Mouse (Mus musculus) testis, adult 2 months (tissue): ENCODE data around the gene Tcte2. TPM values are rescaled to one million over a fixed set of nuclear protein-coding genes. Genes with fewer than 3 reads are reported as not detected.
"Not testable (repeated sequence)": the region's sequence is repeated elsewhere in the genome, so short reads cannot be mapped to it uniquely, and the experiment has no call there.

ENCODE experiments used
- H3K27ac ChIP-seq: fragments of 200-500 bp; 2 replicates; pipeline ENCODE4 v1.5.1; 2012; ENCODE audit warnings: low read depth, low read length; ENCODE audit not compliant: control insufficient read depth, insufficient read depth
- H3K27me3 ChIP-seq: fragments of 200-500 bp; 2 replicates; pipeline ENCODE4 v1.6.1; 2012; ENCODE audit warnings: mild to moderate bottlenecking, low read length, moderate library complexity; ENCODE audit not compliant: control insufficient read depth, insufficient read depth
- H3K36me3 ChIP-seq: fragments of 200-500 bp; 2 replicates; pipeline ENCODE4 v1.6.1; 2012; ENCODE audit warnings: mild to moderate bottlenecking, low read length; ENCODE audit not compliant: control insufficient read depth, insufficient read depth
- H3K4me1 ChIP-seq: fragments of 200-500 bp; 2 replicates; pipeline ENCODE4 v1.6.1; 2012; ENCODE audit warnings: low read length; ENCODE audit not compliant: control insufficient read depth, insufficient read depth
- H3K4me3 ChIP-seq: fragments of 200-500 bp; 2 replicates; pipeline ENCODE4 v1.5.1; 2012; ENCODE audit warnings: low read depth, mild to moderate bottlenecking, low read length, moderate library complexity, mixed read lengths; ENCODE audit not compliant: control insufficient read depth
- CTCF ChIP-seq: fragments of 200-500 bp; IDR thresholded peaks from 2 replicates; pipeline ENCODE4 v1.5.1; 2012; ENCODE audit warnings: low read depth, mild to moderate bottlenecking, inconsistent platforms, low read length, moderate library complexity; ENCODE audit not compliant: control insufficient read depth, insufficient read depth, insufficient replicate concordance
- POLR2A ChIP-seq: fragments of 200-500 bp; IDR thresholded peaks from 2 replicates; pipeline ENCODE4 v1.6.1; 2012; ENCODE audit warnings: low read depth, mild to moderate bottlenecking, inconsistent platforms, low read length, moderate library complexity; ENCODE audit not compliant: control insufficient read depth
- polyA plus RNA-seq: library from polyadenylated mRNA; depleted of rRNA; stranded (reverse); fragments of >200 nt; gene quantifications from 2 replicates; pipeline ENCODE4 v1.2.3, GENCODE M21; 2012; rRNA removed

Tcte2 gene
- 262 and 285 TPM in 2 replicates for polyA plus RNA-seq

DNA sequence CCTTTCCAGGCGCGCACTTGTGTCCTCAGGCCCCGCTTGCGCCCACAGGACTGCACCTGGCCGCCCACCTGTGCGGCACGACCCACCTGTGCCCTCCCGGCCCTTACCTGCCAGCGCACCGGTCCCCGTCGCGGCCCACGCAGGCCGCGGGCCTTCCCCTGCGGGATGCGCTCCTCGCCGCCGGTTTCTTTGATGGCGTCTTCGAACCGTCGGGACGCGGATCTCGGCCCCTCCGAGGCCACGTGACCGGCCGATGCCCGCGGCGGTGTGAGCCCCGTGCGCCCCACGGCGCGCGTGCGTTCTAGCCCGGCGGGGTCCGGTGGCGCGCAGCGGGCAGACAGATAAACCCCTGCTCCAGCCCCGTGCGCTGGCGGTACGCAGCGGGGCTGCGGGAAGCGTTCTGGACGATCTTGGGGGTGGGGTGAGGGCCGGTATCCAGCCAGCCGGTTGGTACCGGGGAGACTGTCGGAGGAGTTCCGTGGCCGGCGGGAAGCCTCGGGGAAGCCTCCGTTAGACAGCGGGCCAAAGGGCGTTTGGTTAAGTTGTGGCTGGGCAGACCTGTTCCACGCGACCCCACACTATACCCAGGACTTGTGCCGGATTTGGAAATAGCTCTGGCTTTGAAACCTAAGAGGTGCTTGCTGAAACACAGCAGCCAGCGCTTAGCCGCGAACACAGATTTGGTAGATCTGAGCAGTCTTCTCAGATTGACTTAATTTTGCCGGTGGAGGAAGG, at the start of gene Tcte2:
Gene Tcte2 (minus strand): TSS at position 647 of the 735 bp plus-strand sequence.
- H3K36me3 ChIP-seq = no peaks in the 10 kb centered on the region
- peaks cover 4% of the 10 kb centered on the region for H3K4me1 ChIP-seq

GRCm38 (mm10) chr17:13806016-13806415, 44.4 kb upstream of the Tcte2 start:
- H3K36me3 ChIP-seq = peaks cover 1% of the 10 kb centered on the region; the same call in 1 of the 2 replicates
- H3K4me3 ChIP-seq = no peak overlapping the region
- no peak for TF ChIP-seq POLR2A
- no peak for TF ChIP-seq CTCF
- no peaks in the 10 kb centered on the region for H3K27me3 ChIP-seq
- no peaks in the 10 kb centered on the region for H3K4me1 ChIP-seq
- H3K27ac ChIP-seq = no peak overlapping the region

More for the DNA sequence above, at the start of gene Tcte2:
- no peaks in the 10 kb centered on the region for H3K27me3 ChIP-seq
- H3K4me3 ChIP-seq = peak within 1 kb of the TSS; percentile 94
- H3K27ac ChIP-seq = peak within 1 kb of the TSS; percentile 98
- TF ChIP-seq CTCF = no peak
- TF ChIP-seq POLR2A = peak; percentile 22; the same call in 1 of the 2 replicates

GRCm38 (mm10) chr17:13802836-13803408, 41.3 kb upstream of the Tcte2 start:
- no peak overlapping the region for H3K4me3 ChIP-seq
- no peaks in the 10 kb centered on the region for H3K4me1 ChIP-seq
- no peak overlapping the region for H3K27ac ChIP-seq
- no peak for TF ChIP-seq CTCF
- TF ChIP-seq POLR2A = no peak
- H3K27me3 ChIP-seq = no peaks in the 10 kb centered on the region
- peaks cover 1% of the 10 kb centered on the region; the same call in 1 of the 2 replicates for H3K36me3 ChIP-seq

DNA sequence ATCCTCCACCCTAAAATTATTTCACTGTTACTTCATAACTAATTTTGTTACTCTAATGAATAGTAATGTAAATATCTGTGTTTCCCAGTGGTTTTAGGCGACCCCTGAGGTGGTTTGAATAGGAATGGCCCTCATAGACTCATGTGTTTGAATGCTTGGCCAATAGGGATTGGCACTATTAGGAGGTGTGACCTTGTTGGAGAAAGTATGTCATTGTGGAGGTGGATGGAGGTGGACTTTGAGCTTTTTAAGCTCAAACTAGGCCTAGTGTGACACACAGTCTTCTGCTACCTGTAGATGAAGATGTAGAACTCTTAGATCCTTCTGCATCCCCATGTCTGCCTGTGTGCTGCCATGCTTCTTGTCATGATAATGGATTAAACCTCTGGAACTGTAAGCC, 36.1 kb upstream of the Tcte2 start:
- Histone ChIP-seq H3K27ac (no peak overlapping the region), H3K27me3 (no peaks in the 10 kb centered on the region), H3K36me3 (no peaks in the 10 kb centered on the region), H3K4me3 (no peak overlapping the region), H3K4me1 (no peaks in the 10 kb centered on the region)
- TF ChIP-seq POLR2A (no peak), CTCF (no peak)

DNA sequence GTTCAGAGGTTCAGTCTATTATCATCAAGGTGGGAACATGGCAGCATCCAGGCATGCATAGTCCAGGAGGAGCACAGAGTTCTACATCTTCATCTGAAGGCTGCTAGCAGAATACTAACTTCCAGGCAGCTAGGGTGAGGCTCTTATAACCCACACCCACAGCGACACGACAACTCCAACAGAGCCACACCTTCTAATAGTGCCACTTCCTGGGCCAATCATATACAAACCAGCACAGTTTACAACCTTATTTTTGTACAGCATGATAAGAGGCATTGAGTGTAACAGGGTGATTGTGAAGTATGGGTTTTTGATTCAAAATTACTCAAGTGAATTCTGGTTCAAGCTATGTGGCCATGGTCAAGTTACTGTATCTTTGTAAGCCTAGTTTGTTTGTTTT, 28.4 kb upstream of the Tcte2 start:
- not testable (repeated sequence) for H3K27me3 ChIP-seq, H3K36me3 ChIP-seq, H3K4me3 ChIP-seq, H3K27ac ChIP-seq, H3K4me1 ChIP-seq

DNA sequence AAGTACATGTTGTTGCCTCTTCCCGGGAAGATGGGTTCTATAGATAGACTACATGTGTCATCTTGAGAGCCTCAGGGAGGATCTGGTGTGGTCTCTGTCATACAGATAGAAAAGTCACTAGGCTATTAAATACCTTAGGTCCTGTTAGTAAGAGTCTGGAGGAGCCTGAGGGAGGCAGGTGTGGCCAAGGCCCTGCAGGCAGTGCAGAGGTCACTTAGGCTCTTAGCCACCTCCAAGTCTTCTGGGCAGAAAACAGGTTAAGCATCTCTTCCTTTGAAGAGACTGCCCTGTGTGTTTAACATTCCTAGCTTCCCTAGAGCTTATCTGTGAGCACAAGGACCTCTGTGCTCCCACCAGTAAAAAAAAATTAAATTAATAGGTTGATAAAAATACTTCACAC, 21.8 kb upstream of the Tcte2 start:
- H3K27me3 ChIP-seq = no peaks in the 10 kb centered on the region
- H3K36me3 ChIP-seq = no peaks in the 10 kb centered on the region
- no peak overlapping the region for H3K4me3 ChIP-seq
- H3K4me1 ChIP-seq = no peaks in the 10 kb centered on the region
- no peak overlapping the region for H3K27ac ChIP-seq
- TF ChIP-seq CTCF (no peak), POLR2A (no peak)

DNA sequence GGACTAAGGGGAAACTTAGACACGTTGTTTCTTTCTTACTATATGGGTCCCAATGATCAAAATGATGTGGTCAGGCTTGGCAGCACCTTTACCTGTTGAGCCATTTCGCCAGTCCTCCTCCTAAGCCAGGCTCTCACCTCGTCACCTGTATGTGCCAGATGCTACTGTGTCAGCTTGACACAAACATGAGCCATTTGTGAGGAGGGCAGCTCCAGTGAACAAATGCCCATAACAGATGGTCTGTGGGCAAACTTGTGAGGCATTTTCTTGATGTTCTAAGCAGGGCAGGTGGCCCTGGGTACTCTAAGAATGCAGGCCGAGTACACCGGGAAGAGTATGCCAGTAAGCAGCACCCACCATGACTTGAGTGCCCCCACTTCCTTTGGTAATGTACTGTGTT, 20.3 kb upstream of the Tcte2 start:
- Histone ChIP-seq H3K27me3 (no peaks in the 10 kb centered on the region), H3K36me3 (no peaks in the 10 kb centered on the region), H3K4me3 (no peak overlapping the region), H3K27ac (no peak overlapping the region), H3K4me1 (no peaks in the 10 kb centered on the region)
- no peak for TF ChIP-seq POLR2A
- no peak for TF ChIP-seq CTCF

DNA sequence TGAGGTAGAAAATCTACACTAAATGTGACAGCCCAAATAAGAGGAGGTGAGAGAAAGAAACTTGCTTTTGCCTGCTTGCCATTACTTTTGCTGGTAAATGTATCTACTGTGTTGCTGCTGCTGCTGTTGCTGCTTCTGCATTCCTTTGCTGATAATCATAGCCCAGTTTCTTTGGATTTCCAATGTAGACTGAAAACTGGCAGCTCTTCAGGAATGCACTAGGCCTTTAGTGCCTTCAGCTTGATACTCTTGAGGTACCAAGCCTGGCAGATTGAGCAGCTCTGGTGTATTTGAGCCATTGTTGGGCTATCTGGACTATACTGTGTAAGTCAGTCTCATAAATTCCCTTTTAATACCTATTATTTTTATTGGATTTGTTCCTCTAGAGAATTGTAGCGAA, 17.2 kb upstream of the Tcte2 start:
- Histone ChIP-seq H3K27ac (no peak overlapping the region), H3K27me3 (no peaks in the 10 kb centered on the region), H3K4me1 (no peaks in the 10 kb centered on the region), H3K4me3 (no peak overlapping the region), H3K36me3 (no peaks in the 10 kb centered on the region)
- no peak for TF ChIP-seq POLR2A
- TF ChIP-seq CTCF = no peak
